Mouse (Mus musculus) forebrain, embryonic 11.5 days (tissue): ENCODE measurements at regions not wholly inside any gene's neighbourhood (a gene's known extent, or its start where the extent isn't known, plus 50 kb on each side); places are given as distances from the start of the nearest gene placed in this dataset.

ENCODE experiments used
- ATAC-seq: fragments of 200-750 bp; cut with Nextera tagmentation; replicated peaks from 2 replicates; pipeline ENCODE4 v1.8.0; 2017; ENCODE audit warnings: moderate TSS enrichment; ENCODE audit not compliant: low FRiP score
- DNase-seq: peaks from one replicate; pipeline ENCODE4 v3.0.0-alpha.2; 2017; ENCODE audit warnings: low spot score
- H3K27ac ChIP-seq: fragments of 300-500 bp; sonication (generic); 2 replicates; pipeline ENCODE4 v1.5.1; 2014; ENCODE audit warnings: low read depth, low read length
- H3K27me3 ChIP-seq: fragments of 300-500 bp; sonication (generic); 2 replicates; pipeline ENCODE4 v1.6.1; 2014; ENCODE audit warnings: mild to moderate bottlenecking, low read length, mixed read lengths; ENCODE audit not compliant: control insufficient read depth, insufficient read depth
- H3K36me3 ChIP-seq: fragments of 300-500 bp; sonication (generic); 2 replicates; pipeline ENCODE4 v1.6.1; 2014; ENCODE audit warnings: mild to moderate bottlenecking, low read length, moderate library complexity, mixed read lengths; ENCODE audit not compliant: control insufficient read depth, insufficient read depth
- H3K4me1 ChIP-seq: fragments of 300-500 bp; sonication (generic); replicated peaks from 2 replicates; pipeline ENCODE4 v1.6.1; 2014; ENCODE audit warnings: low read length, mixed read lengths; ENCODE audit not compliant: control insufficient read depth, insufficient read depth
- H3K4me2 ChIP-seq: fragments of 300-500 bp; sonication (generic); 2 replicates; pipeline ENCODE4 v1.6.1; 2014; ENCODE audit warnings: low read depth, mild to moderate bottlenecking, low read length, moderate library complexity, mixed read lengths; ENCODE audit not compliant: severe bottlenecking
- H3K4me3 ChIP-seq: fragments of 300-500 bp; sonication (generic); 2 replicates; pipeline ENCODE4 v1.5.1; 2014; ENCODE audit warnings: low read depth, low read length
- H3K9ac ChIP-seq: fragments of 300-500 bp; sonication (generic); 2 replicates; pipeline ENCODE4 v1.6.1; 2014; ENCODE audit warnings: low read length
- H3K9me3 ChIP-seq: fragments of 300-500 bp; sonication (generic); 2 replicates; pipeline ENCODE4 v1.6.1; 2016; ENCODE audit warnings: low read length, mixed read lengths; ENCODE audit not compliant: control insufficient read depth
- WGBS: fragments of 180-500 bp; shearing (Covaris S2); extraction: QIAGEN DNeasy Blood & Tissue Kit; methylation state at CpG from one replicate; pipeline ENCODE4 v1.1.7; 2014; 5-methylcytosine and 5-hydroxymethylcytosine counted together

- WGBS, result 91% methylated on average over 10 of the region's 10 CpGs
- no peak overlapping the region for H3K27ac ChIP-seq
- H3K4me3 ChIP-seq, result no peak overlapping the region
- H3K36me3 ChIP-seq, result no peaks in the 10 kb centered on the region
- no peak overlapping the region for H3K4me2 ChIP-seq
- DNase-seq (no peak), ATAC-seq (no peak)
- H3K4me1 ChIP-seq, result no peaks in the 10 kb centered on the region
- H3K9me3 ChIP-seq, result no peaks in the 10 kb centered on the region
- no peak overlapping the region for H3K9ac ChIP-seq
- H3K27me3 ChIP-seq, result no peaks in the 10 kb centered on the region
Observed at GRCm38 (mm10) chr10:43758124-43759025, 143.2 kb downstream of the Qrsl1 start.

GRCm38 (mm10) chr10:43759186-43759905, 142.2 kb downstream of the Qrsl1 start:
- Histone ChIP-seq H3K27me3 (no peaks in the 10 kb centered on the region), H3K9me3 (no peaks in the 10 kb centered on the region), H3K4me3 (no peak overlapping the region), H3K4me1 (no peaks in the 10 kb centered on the region), H3K27ac (no peak overlapping the region), H3K9ac (no peak overlapping the region), H3K36me3 (no peaks in the 10 kb centered on the region), H3K4me2 (no peak overlapping the region)
- no peak for DNase-seq
- no peak for ATAC-seq
- 89% methylated on average over 14 of the region's 14 CpGs for WGBS

GRCm38 (mm10) chr10:43759906-43760281, 141.7 kb downstream of the Qrsl1 start:
- no peaks in the 10 kb centered on the region for H3K4me1 ChIP-seq
- no peak overlapping the region for H3K27ac ChIP-seq
- no peak for DNase-seq
- 91% methylated on average over 5 of the region's 5 CpGs for WGBS
- H3K36me3 ChIP-seq, result no peaks in the 10 kb centered on the region
- H3K4me2 ChIP-seq, result no peak overlapping the region
- no peaks in the 10 kb centered on the region for H3K27me3 ChIP-seq
- H3K4me3 ChIP-seq, result no peak overlapping the region
- ATAC-seq, result no peak
- no peaks in the 10 kb centered on the region for H3K9me3 ChIP-seq
- H3K9ac ChIP-seq, result no peak overlapping the region

DNA sequence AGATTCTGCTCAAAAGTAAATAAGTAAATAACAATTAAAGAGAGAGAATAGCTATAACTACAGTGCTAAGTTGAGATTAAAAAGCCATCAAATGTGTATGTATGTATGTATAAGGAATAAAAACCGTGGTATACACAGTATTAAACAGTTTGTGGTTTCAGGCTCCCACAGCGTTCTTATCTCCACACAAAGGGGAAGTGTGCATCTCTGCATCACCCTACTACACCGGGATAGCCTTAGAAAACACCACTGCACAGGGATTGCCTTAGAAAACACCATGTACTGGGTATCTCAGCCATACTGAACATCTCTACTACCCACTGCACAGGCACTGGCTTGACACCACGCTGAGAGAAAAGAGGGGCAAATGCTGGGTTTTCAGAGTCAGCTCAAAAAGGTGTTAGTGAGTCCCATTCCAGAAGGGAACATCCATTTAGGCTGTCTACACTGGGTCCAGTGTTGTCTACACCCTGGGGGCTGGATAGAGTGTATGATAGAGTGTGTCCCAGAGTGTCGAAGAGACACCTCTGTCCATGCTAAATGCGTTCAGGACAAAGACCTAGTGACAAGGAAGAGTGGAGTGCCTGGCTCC, 139.5 kb downstream of the Qrsl1 start:
- Histone ChIP-seq H3K9ac (no peak overlapping the region), H3K27me3 (no peaks in the 10 kb centered on the region), H3K4me3 (no peak overlapping the region), H3K4me2 (no peak overlapping the region), H3K4me1 (no peaks in the 10 kb centered on the region), H3K36me3 (no peaks in the 10 kb centered on the region), H3K27ac (no peak overlapping the region), H3K9me3 (no peaks in the 10 kb centered on the region)
- WGBS, result 83% methylated on average over 6 of the region's 6 CpGs
- ATAC-seq (no peak), DNase-seq (no peak)

- H3K4me2 ChIP-seq, result no peak overlapping the region
Observed at GRCm38 (mm10) chr10:43764581-43764980, 137.0 kb downstream of the Qrsl1 start.

GRCm38 (mm10) chr10:43765275-43765674, 136.3 kb downstream of the Qrsl1 start:
- Histone ChIP-seq H3K27ac (no peak overlapping the region), H3K4me3 (no peak overlapping the region), H3K9ac (no peak overlapping the region), H3K9me3 (no peaks in the 10 kb centered on the region), H3K27me3 (no peaks in the 10 kb centered on the region), H3K36me3 (no peaks in the 10 kb centered on the region), H3K4me2 (no peak overlapping the region), H3K4me1 (no peaks in the 10 kb centered on the region)
- no peak for DNase-seq
- no peak for ATAC-seq
- WGBS, result 70% methylated on average over 1 of the region's 1 CpGs

More at GRCm38 (mm10) chr10:43764581-43764980, 137.0 kb downstream of the Qrsl1 start:
- ATAC-seq (no peak), DNase-seq (no peak)
- WGBS, result 90% methylated on average over 3 of the region's 3 CpGs
- Histone ChIP-seq H3K9ac (no peak overlapping the region), H3K9me3 (no peaks in the 10 kb centered on the region), H3K36me3 (no peaks in the 10 kb centered on the region), H3K27ac (no peak overlapping the region), H3K27me3 (no peaks in the 10 kb centered on the region), H3K4me3 (no peak overlapping the region), H3K4me1 (no peaks in the 10 kb centered on the region)

DNA sequence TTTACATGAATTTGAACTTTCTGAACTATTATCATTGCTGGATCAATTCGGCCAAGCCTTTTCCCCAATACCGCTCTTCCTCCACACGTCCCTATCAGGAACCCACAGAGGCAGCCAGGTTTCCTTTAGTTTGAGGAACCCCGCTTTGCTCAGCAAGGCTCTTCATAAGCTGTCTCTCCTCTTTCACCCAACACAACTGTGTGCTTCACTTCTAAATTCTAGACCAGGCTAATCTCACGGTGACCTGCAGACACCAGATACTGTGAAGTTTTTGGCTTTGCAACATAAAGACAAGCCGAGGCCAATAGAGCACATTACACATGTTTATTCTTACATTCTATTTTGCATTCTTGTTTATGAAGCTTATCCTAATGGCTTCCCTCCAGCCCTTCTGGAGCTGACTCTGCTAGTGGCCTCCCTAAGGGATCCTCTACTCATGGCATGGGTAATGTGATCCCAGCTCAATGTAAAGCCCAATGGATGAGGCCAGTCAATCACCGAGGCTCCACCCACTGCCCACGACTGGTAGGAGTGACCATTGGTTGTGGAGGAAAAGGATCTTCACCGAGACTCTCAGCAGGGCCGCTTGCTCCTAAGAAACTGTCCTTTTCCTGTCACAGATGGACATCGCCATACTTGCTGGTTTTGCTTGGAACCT, 135.6 kb downstream of the Qrsl1 start:
- DNase-seq (no peak), ATAC-seq (no peak)
- Histone ChIP-seq H3K4me2 (no peak overlapping the region), H3K9ac (no peak overlapping the region), H3K4me3 (no peak overlapping the region), H3K9me3 (no peaks in the 10 kb centered on the region), H3K4me1 (no peaks in the 10 kb centered on the region), H3K27me3 (no peaks in the 10 kb centered on the region), H3K36me3 (no peaks in the 10 kb centered on the region), H3K27ac (no peak overlapping the region)
- 76% methylated on average over 11 of the region's 11 CpGs for WGBS

DNA sequence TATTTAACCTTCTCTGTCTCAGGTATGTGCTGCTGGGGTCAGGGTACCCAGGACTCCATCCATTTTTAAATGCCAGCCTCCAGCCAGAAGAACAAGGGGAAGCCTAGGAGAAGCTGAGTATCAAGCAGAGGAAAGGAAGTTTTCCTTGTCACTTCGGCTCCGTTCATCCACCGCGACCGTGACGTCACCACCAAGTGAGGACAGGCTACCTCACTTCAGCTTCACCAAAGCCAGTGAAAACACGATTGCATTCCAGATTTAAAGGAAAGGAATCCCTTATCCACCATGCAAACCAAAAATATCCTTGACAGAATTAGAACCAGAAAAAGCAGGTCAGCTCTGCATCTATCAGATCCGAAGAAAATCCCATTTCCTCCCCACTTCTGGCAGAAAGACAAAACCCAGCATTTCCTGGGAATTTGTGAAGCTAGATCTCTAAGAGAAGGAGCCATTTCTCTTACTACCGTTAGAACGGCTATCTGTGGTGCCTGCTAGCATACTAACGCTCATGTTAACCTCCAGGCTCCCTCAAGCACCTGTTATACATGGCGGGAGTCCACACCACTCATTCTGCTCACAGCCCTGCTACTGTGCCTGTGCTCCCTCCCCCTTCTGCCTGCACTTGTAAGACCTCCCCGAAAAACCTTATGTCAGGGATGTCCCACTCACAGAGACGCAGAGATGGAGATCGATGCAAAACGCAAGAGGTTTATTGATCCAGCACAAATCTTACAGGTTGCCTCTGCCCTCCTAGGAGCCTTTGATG, 133.4 kb downstream of the Qrsl1 start:
- no peak for ATAC-seq
- H3K9ac ChIP-seq, result no peak overlapping the region
- no peaks in the 10 kb centered on the region for H3K9me3 ChIP-seq
- no peak overlapping the region for H3K4me2 ChIP-seq
- H3K27ac ChIP-seq, result no peak overlapping the region
- 89% methylated on average over 16 of the region's 16 CpGs for WGBS
- no peak overlapping the region for H3K4me3 ChIP-seq
- no peak for DNase-seq
- no peaks in the 10 kb centered on the region for H3K36me3 ChIP-seq
- H3K4me1 ChIP-seq, result no peaks in the 10 kb centered on the region
- H3K27me3 ChIP-seq, result no peaks in the 10 kb centered on the region
